Mouse (Mus musculus): ENCODE results near the gene Slc11a1. TPM values are rescaled to one million over a fixed set of nuclear protein-coding genes. Genes with fewer than 3 reads are reported as not detected.

The Slc11a1 gene
- polyA plus RNA-seq, 1 experiment = 12.7 TPM

DNA sequence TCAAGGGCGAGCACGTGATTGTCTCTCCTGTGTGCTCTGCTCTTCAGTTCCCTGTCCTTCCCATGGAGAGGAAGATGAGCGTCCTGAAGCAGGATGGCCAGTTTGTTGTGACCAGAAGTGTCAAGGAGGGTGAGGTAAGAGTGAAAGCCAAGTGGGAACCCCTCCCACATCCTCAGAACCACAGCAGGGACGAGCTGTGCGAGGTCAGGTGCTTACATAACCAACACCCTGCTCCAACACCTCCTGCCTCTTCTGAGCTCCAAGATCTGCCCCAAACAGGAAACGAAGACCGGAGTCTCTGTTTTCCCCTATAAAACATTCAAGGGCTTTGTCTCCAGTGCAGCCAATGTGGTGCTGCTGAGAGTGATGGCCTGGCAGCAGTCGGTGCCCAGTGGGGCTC lies 10.7 kb upstream of the Slc11a1 start:
- H3K27me3 ChIP-seq (ENCODE audit: control insufficient read depth, insufficient read depth, low read length) = no peaks in the 10 kb centered on the region
- H3K4me3 ChIP-seq (ENCODE audit: low read depth, low read length) = no peak overlapping the region

DNA sequence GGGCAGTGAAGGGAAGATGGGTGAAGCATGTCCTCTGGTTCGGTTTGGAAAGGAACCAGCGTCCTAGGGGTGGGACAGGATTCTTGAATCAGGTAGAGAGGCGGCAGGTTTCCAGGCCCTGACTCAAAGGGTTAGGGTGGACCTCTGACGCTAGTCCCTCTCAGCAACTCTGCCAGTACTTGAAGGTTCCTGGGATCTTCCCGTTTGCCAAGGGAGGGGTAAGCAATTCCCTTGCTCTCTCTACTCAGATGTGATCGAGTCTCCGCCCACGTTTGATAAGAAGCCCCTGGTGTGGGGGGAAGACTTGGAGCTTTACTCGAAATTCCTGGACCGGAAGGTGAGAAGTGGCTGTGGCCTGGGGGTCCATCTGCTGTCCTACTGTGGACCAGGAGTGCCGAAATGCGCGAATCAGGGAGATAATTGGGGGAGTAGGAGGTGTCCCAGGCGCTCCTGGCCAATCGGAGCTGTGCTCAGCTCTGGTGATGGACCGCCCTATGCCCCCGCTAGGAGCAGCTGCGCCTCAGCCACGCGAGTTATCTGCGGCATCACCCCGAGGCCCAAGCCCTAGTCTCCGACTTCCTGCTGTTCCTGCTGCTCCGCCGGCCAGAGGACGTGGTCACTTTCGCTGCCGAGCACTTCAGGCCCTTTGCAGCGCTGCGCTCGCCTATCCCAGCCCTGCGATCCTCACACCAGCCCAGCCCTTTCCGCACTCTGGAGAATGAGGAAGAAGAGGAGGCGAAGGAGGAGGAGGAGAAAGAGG lies 6.9 kb upstream of the Slc11a1 start:
- 6% methylated on average over 34 of the region's 34 CpGs for WGBS
- Histone ChIP-seq H3K36me3 (ENCODE audit: control insufficient read depth, insufficient read depth, low read length) (no peaks in the 10 kb centered on the region), H3K4me3 (ENCODE audit: low read depth, low read length) (peak overlapping the region; percentile 50), H3K27me3 (ENCODE audit: control insufficient read depth, insufficient read depth, low read length) (no peaks in the 10 kb centered on the region), H3K27ac (ENCODE audit: insufficient read depth, low read depth, low read length) (peak overlapping the region; percentile 23; the same call in 1 of the 2 replicates), H3K4me1 (ENCODE audit: control insufficient read depth, insufficient read depth, insufficient read length, low read length) (no peaks in the 10 kb centered on the region; the same call in 1 of the 2 replicates)
- TF ChIP-seq CTCF (IDR thresholded peaks at IDR 0.05; ENCODE audit: extremely low read depth, insufficient read length, insufficient replicate concordance, low read depth, low read length) = no peak
- no peak for TF ChIP-seq POLR2A (IDR thresholded peaks at IDR 0.05; ENCODE audit: low read depth, low read length)

More for the DNA sequence above, 10.7 kb upstream of the Slc11a1 start:
- no peak for TF ChIP-seq POLR2A (IDR thresholded peaks at IDR 0.05; ENCODE audit: low read depth, low read length)
- no peak for TF ChIP-seq CTCF (IDR thresholded peaks at IDR 0.05; ENCODE audit: extremely low read depth, insufficient read length, insufficient replicate concordance, low read depth, low read length)
- no peaks in the 10 kb centered on the region for H3K36me3 ChIP-seq (ENCODE audit: control insufficient read depth, insufficient read depth, low read length)
- no peak overlapping the region for H3K27ac ChIP-seq (ENCODE audit: insufficient read depth, low read depth, low read length)
- H3K4me1 ChIP-seq (ENCODE audit: control insufficient read depth, insufficient read depth, insufficient read length, low read length) = no peaks in the 10 kb centered on the region; the same call in 1 of the 2 replicates
- WGBS = 62% methylated on average over 8 of the region's 8 CpGs

DNA sequence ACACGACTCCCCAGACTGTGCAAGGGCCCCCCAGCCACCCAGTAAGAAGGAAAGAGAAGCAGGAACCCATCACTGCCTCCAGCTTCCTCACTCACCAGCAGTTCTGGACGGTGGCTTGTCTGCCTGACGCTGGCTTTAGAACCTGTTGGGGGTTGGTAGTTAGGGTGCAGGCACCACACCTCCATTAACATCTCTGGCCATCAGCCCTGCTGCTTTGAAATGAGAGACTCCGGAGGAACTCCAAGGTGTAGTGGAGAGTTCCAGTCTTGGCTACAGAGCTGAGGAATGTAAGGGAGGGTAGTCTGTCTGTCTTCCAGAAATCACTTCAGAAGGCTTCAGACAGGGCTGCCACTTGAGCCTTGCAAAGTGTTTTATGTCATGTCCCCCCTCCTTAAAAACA lies 5.0 kb upstream of the Slc11a1 start:
- H3K36me3 ChIP-seq (ENCODE audit: control insufficient read depth, insufficient read depth, low read length) = no peaks in the 10 kb centered on the region
- no peak overlapping the region for H3K4me3 ChIP-seq (ENCODE audit: low read depth, low read length)
- WGBS = 68% methylated on average over 4 of the region's 4 CpGs
- no peak overlapping the region for H3K27ac ChIP-seq (ENCODE audit: insufficient read depth, low read depth, low read length)
- H3K4me1 ChIP-seq (ENCODE audit: control insufficient read depth, insufficient read depth, insufficient read length, low read length) = no peaks in the 10 kb centered on the region; the same call in 1 of the 2 replicates
- TF ChIP-seq CTCF (IDR thresholded peaks at IDR 0.05; ENCODE audit: extremely low read depth, insufficient read length, insufficient replicate concordance, low read depth, low read length) = no peak
- TF ChIP-seq POLR2A (IDR thresholded peaks at IDR 0.05; ENCODE audit: low read depth, low read length) = no peak
- H3K27me3 ChIP-seq (ENCODE audit: control insufficient read depth, insufficient read depth, low read length) = no peaks in the 10 kb centered on the region

DNA sequence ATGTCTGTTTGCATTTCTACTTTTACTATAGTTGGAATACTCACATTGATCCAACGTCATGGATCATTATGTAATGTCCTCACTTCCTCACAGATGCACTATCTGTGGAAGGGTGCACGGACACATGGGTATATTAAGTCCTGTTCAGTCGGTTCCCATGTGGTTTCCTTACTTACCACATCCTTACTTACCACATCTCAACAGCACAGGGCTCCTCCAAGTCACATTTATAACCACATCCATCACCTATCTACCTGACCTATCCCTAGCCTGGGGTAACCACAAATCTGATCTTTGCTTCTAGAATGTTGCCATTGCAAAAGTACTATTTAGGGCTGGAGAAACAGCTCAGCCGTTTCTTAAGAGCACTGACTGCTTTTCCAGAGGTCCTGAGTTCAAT lies 1.6 kb upstream of the Slc11a1 start:
- TF ChIP-seq CTCF (IDR thresholded peaks at IDR 0.05; ENCODE audit: extremely low read depth, insufficient read length, insufficient replicate concordance, low read depth, low read length) = no peak
- no peak for TF ChIP-seq POLR2A (IDR thresholded peaks at IDR 0.05; ENCODE audit: low read depth, low read length)
- 66% methylated on average over 4 of the region's 4 CpGs for WGBS
- no peak overlapping the region for H3K27ac ChIP-seq (ENCODE audit: insufficient read depth, low read depth, low read length)
- H3K4me1 ChIP-seq (ENCODE audit: control insufficient read depth, insufficient read depth, insufficient read length, low read length) = no peaks in the 10 kb centered on the region; the same call in none of the 2 replicates
- no peaks in the 10 kb centered on the region for H3K27me3 ChIP-seq (ENCODE audit: control insufficient read depth, insufficient read depth, low read length)
- H3K36me3 ChIP-seq (ENCODE audit: control insufficient read depth, insufficient read depth, low read length) = no peaks in the 10 kb centered on the region
- H3K4me3 ChIP-seq (ENCODE audit: low read depth, low read length) = no peak overlapping the region

DNA sequence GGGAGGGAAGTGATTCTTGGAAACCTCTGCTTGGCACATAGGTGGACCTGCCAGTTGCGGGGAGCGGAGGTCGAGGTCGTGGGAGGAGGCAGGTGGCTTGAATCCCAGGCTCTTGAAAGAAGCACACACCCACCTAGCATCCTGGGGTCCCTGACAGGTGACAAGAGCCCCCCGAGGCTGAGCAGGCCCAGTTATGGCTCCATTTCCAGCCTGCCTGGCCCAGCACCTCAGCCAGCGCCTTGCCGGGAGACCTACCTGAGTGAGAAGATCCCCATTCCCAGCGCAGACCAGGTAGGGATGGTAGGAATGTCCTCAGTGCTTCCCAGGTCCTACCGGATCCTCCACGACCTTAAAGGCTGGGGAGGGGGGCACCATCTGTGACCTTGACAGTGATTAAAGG lies 566 bp downstream of the Slc11a1 start:
- no peak overlapping the region for H3K27ac ChIP-seq (ENCODE audit: insufficient read depth, low read depth, low read length)
- 77% methylated on average over 10 of the region's 10 CpGs for WGBS
- no peak for TF ChIP-seq POLR2A (IDR thresholded peaks at IDR 0.05; ENCODE audit: low read depth, low read length)
- TF ChIP-seq CTCF (IDR thresholded peaks at IDR 0.05; ENCODE audit: extremely low read depth, insufficient read length, insufficient replicate concordance, low read depth, low read length) = no peak
- peak overlapping the region; percentile 22 for H3K4me3 ChIP-seq (ENCODE audit: low read depth, low read length)
- no peaks in the 10 kb centered on the region for H3K27me3 ChIP-seq (ENCODE audit: control insufficient read depth, insufficient read depth, low read length)
- H3K4me1 ChIP-seq (ENCODE audit: control insufficient read depth, insufficient read depth, insufficient read length, low read length) = peaks cover 3% of the 10 kb centered on the region
- no peaks in the 10 kb centered on the region for H3K36me3 ChIP-seq (ENCODE audit: control insufficient read depth, insufficient read depth, low read length)

DNA sequence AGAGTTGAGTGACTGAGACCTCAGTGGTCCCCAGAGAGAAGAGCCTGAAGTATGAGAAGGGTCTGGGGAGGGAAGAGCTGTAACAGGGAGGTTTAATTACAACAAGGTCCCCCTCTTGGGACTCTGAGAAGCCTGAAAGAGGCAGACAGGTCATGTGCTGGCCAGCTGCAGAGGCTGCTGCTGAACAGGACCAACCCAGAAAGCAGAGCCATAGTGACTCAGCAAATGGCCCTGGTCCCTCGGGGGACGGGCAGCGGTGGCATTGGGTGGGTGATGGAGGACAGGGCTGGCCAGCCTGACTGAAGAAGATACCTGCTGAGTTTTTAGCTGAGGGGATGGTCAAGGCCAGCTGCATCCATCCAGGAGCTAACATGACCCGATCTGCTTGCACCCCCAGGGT lies 1.4 kb downstream of the Slc11a1 start:
- H3K36me3 ChIP-seq (ENCODE audit: control insufficient read depth, insufficient read depth, low read length) = no peaks in the 10 kb centered on the region
- TF ChIP-seq CTCF (IDR thresholded peaks at IDR 0.05; ENCODE audit: extremely low read depth, insufficient read length, insufficient replicate concordance, low read depth, low read length) (no peak), POLR2A (IDR thresholded peaks at IDR 0.05; ENCODE audit: low read depth, low read length) (no peak)
- H3K4me3 ChIP-seq (ENCODE audit: low read depth, low read length) = no peak overlapping the region
- no peaks in the 10 kb centered on the region for H3K27me3 ChIP-seq (ENCODE audit: control insufficient read depth, insufficient read depth, low read length)
- 85% methylated on average over 4 of the region's 4 CpGs for WGBS
- no peak overlapping the region for H3K27ac ChIP-seq (ENCODE audit: insufficient read depth, low read depth, low read length)
- peaks cover 5% of the 10 kb centered on the region for H3K4me1 ChIP-seq (ENCODE audit: control insufficient read depth, insufficient read depth, insufficient read length, low read length)

DNA sequence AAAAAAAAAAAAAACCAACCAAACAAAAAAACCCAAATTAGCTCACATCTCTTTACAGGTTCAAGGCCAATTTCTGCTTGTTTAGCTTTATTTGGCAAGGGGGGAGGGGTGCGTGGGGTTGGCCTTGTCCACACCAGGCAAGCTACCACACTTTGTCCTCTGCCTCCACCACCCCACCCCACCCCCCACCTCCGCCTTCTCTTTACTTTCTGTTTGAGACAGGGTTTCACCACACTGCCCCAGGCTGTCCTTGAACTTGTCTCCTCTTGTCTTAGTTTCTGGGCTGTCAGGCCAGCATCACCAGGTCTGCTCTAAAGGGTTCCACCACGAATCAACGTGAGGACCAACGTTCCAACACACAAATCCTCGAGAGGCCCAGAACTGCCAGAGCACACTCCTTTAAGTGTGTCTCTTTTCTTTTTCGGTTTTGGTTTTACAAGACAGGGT lies 4.1 kb downstream of the Slc11a1 start:
- TF ChIP-seq POLR2A (IDR thresholded peaks at IDR 0.05; ENCODE audit: low read depth, low read length) (no peak), CTCF (IDR thresholded peaks at IDR 0.05; ENCODE audit: extremely low read depth, insufficient read length, insufficient replicate concordance, low read depth, low read length) (no peak)
- 66% methylated on average over 7 of the region's 7 CpGs for WGBS
- H3K4me1 ChIP-seq (ENCODE audit: control insufficient read depth, insufficient read depth, insufficient read length, low read length) = peaks cover 7% of the 10 kb centered on the region
- H3K27me3 ChIP-seq (ENCODE audit: control insufficient read depth, insufficient read depth, low read length) = no peaks in the 10 kb centered on the region
- no peak overlapping the region for H3K27ac ChIP-seq (ENCODE audit: insufficient read depth, low read depth, low read length)
- H3K4me3 ChIP-seq (ENCODE audit: low read depth, low read length) = no peak overlapping the region
- no peaks in the 10 kb centered on the region for H3K36me3 ChIP-seq (ENCODE audit: control insufficient read depth, insufficient read depth, low read length)
